Mouse (Mus musculus) lung, adult 2 months (tissue): ENCODE measurements around the gene Coa5. TPM values are rescaled to one million over a fixed set of nuclear protein-coding genes. Genes with fewer than 3 reads are reported as not detected.

Experiments
- DNase-seq: peaks from one replicate; pipeline ENCODE4 v3.0.0; 2022
- H3K4me1 ChIP-seq: fragments of 200-500 bp; 2 replicates; pipeline ENCODE4 v1.6.1; 2011; ENCODE audit warnings: low read length; ENCODE audit not compliant: control insufficient read depth, insufficient read depth
- H3K4me3 ChIP-seq: fragments of 200-500 bp; replicated peaks from 2 replicates; pipeline ENCODE3; 2011; ENCODE audit warnings: low read depth, mild to moderate bottlenecking, control low read depth, low read length; ENCODE audit errors: extremely low read depth
- CTCF ChIP-seq: fragments of 200-500 bp; IDR thresholded peaks from 2 replicates; pipeline ENCODE4 v1.5.1; 2011; ENCODE audit warnings: mild to moderate bottlenecking, low read length, control low read depth; ENCODE audit not compliant: insufficient read depth
- POLR2A ChIP-seq: fragments of 200-500 bp; IDR thresholded peaks from 2 replicates; pipeline ENCODE4 v1.6.1; 2011; ENCODE audit warnings: low read depth, mild to moderate bottlenecking, control low read depth, low read length, borderline replicate concordance; ENCODE audit errors: extremely low read depth
- WGBS: fragments of 180-500 bp; shearing (Covaris S2); methylation state at CpG from one replicate; pipeline ENCODE4 v1.1.7; 2018; 5-methylcytosine and 5-hydroxymethylcytosine counted together
- polyA plus RNA-seq: library from polyadenylated mRNA; depleted of rRNA; stranded (reverse); fragments of >200 nt; gene quantifications from 2 replicates; pipeline ENCODE4 v1.2.3, GENCODE M21; 2012

The Coa5 gene
- polyA plus RNA-seq, 1 experiment = 45.0 TPM

GRCm38 (mm10) chr1:37408059-37408458, 21.8 kb downstream of the Coa5 start:
- H3K4me1 ChIP-seq = no peaks in the 10 kb centered on the region
- TF ChIP-seq POLR2A (no peak), CTCF (no peak)
- 81% methylated on average over 8 of the region's 8 CpGs for WGBS
- DNase-seq = no peak
- H3K4me3 ChIP-seq = no peak overlapping the region

- TF ChIP-seq CTCF (no peak), POLR2A (no peak)
- no peak for DNase-seq
- 78% methylated on average over 8 of the region's 8 CpGs for WGBS
- Histone ChIP-seq H3K4me1 (no peaks in the 10 kb centered on the region), H3K4me3 (no peak overlapping the region)
Measured at GRCm38 (mm10) chr1:37407228-37407627, 22.7 kb downstream of the Coa5 start.

- TF ChIP-seq CTCF (no peak), POLR2A (no peak)
- Histone ChIP-seq H3K4me3 (no peak overlapping the region), H3K4me1 (no peaks in the 10 kb centered on the region)
- WGBS = 90% methylated on average over 2 of the region's 2 CpGs
- DNase-seq = no peak
Measured at GRCm38 (mm10) chr1:37405137-37405536, 24.8 kb downstream of the Coa5 start.

- TF ChIP-seq POLR2A (no peak), CTCF (peak; percentile 90)
- H3K4me1 ChIP-seq = no peaks in the 10 kb centered on the region
- no peak overlapping the region for H3K4me3 ChIP-seq
- DNase-seq = peak; percentile 42
- WGBS = 60% methylated on average over 4 of the region's 4 CpGs
Measured at GRCm38 (mm10) chr1:37401687-37402086, 28.2 kb downstream of the Coa5 start.

GRCm38 (mm10) chr1:37399734-37400133, 30.2 kb downstream of the Coa5 start:
- DNase-seq = no peak
- no peak overlapping the region for H3K4me3 ChIP-seq
- WGBS = 80% methylated on average over 8 of the region's 8 CpGs
- TF ChIP-seq POLR2A = no peak
- no peak for TF ChIP-seq CTCF
- no peaks in the 10 kb centered on the region for H3K4me1 ChIP-seq

DNA sequence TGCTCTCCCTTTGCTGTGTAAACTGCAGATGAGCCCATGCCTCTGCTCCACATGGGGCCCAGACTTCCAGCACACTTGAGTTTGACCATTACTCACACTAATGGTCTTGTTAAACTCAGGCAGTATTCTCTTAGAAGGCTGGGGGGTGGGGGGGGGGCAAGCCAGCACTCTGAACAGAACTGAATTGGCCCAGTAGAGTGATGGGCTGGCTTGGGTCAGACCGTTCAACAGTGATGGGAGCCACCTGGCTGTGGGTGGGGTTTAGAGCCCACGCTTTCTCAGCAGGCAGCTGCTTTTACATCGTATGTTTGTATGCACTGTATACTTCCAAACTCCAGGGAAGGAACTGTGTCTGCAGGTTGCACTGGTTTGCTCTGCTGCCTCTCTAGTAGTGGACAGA, 30.9 kb downstream of the Coa5 start:
- no peak for TF ChIP-seq CTCF
- no peak for TF ChIP-seq POLR2A
- no peak for DNase-seq
- no peaks in the 10 kb centered on the region for H3K4me1 ChIP-seq
- H3K4me3 ChIP-seq = no peak overlapping the region
- WGBS = 46% methylated on average over 3 of the region's 3 CpGs

DNA sequence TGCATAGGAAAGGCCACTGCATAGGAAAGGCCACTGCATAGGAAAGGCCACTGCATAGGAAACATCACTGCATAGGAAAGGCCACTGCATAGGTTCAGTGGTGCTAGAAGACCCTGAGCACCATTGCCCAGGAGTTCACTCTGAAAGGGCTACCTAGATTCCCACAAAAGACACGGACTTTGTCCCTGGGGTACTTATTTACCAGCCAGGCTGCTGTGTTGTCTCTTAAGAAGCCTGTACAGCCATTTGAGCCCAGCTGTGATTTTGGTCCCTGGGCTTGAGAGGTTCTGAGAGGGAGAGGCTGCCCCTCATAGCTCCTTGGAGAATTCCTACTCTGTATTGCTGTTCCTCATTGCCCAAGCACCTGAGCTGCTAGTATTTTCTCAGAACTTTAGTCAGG, 33.4 kb downstream of the Coa5 start:
- TF ChIP-seq POLR2A (no peak), CTCF (no peak)
- Histone ChIP-seq H3K4me1 (no peaks in the 10 kb centered on the region), H3K4me3 (no peak overlapping the region)
- DNase-seq = no peak
- 83% methylated on average over 1 of the region's 1 CpGs for WGBS

DNA sequence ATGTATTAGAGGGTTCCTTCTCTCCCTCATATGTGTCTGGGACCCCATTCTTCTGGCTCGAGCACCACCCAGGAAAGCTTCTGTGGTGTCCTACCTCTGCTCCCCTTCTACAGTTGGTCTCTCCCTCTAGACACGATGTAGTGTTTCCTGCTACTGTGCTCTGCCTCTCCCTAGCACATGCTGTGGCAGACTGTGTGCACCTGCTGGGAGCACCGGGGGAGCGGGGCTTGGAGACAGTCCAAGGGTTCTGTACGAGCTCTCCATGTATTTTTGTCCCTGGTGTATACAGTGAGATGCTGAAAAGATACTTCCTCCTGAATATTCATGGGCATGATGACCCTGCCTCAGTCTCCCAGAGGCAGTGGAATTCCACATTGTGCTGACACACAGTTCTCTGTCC, 36.7 kb downstream of the Coa5 start:
- no peak for DNase-seq
- WGBS = 78% methylated on average over 5 of the region's 5 CpGs
- TF ChIP-seq POLR2A = no peak
- TF ChIP-seq CTCF = no peak
- Histone ChIP-seq H3K4me1 (no peaks in the 10 kb centered on the region), H3K4me3 (no peak overlapping the region)

GRCm38 (mm10) chr1:37386448-37386971, 43.4 kb downstream of the Coa5 start:
- no peak for DNase-seq
- H3K4me3 ChIP-seq = no peak overlapping the region
- TF ChIP-seq POLR2A (no peak), CTCF (no peak)
- H3K4me1 ChIP-seq = no peaks in the 10 kb centered on the region
- WGBS = 67% methylated on average over 7 of the region's 7 CpGs

GRCm38 (mm10) chr1:37384304-37384703, 45.6 kb downstream of the Coa5 start:
- TF ChIP-seq POLR2A (no peak), CTCF (no peak)
- WGBS = 73% methylated on average over 3 of the region's 3 CpGs
- H3K4me3 ChIP-seq = no peak overlapping the region
- DNase-seq = no peak
- H3K4me1 ChIP-seq = no peaks in the 10 kb centered on the region

DNA sequence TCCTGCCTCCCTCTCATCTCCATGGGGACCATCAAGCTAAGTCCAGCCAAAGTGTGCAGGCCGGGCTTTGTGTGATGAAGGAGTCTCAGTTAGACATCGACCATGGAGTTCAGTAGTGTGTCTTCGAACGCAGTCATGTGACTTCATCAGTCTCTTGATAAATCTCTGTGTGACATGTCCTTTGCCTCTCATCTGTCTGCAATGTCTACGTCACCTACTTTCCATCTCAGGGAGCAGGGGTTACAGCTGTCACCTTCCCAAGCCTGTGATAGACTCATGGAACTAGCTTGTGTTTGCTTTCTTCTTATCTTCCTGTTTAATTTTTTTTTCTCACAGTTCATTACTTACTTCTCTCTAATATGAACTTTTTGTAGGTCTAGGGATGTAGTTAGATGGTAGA, 49.0 kb downstream of the Coa5 start:
- DNase-seq = no peak
- Histone ChIP-seq H3K4me3 (no peak overlapping the region), H3K4me1 (no peaks in the 10 kb centered on the region)
- WGBS = 55% methylated on average over 5 of the region's 5 CpGs
- TF ChIP-seq CTCF = no peak
- TF ChIP-seq POLR2A = no peak
